Mouse (Mus musculus) neutrophil, adult 5-6 weeks (primary cell): ENCODE measurements around the gene Cope. TPM values are rescaled to one million over a fixed set of nuclear protein-coding genes. Genes with fewer than 3 reads are reported as not detected.

ENCODE experiments used
- ATAC-seq: fragments of 151-379, 151-347 bp; 2 replicates; pipeline ENCODE4 v1.8.0; 2017; ENCODE audit warnings: mild to moderate bottlenecking, moderate TSS enrichment; ENCODE audit not compliant: insufficient number of reproducible peaks, poor library complexity, low FRiP score, severe bottlenecking; ENCODE audit errors: extremely low read depth
- total RNA-seq: library from RNA; stranded (forward); fragments of 200-1000 nt; gene quantifications from 2 replicates; pipeline ENCODE4 v1.2.3, GENCODE M21; 2017

The Cope gene
- total RNA-seq, 1 experiment from 2014 or later = 67.9 TPM

DNA sequence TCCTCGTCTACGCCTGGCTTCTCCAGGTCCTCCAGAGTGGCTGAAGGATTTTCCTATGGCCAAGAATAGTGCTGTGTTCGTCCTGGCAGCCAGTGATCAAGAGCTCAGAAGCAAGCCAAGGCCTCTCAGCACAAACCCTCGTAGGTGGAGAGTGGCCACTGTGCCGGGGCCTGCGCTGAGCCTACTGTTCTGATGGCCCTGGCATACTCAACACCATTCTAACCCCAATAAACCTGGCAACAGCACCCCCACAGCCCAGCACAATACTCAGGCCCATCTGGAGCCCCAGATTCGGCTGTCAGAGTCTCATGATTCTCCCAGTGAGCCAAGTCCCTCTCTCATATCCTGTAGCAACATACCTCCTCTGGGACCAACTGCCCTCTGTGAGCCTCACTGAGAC lies 38.3 kb downstream of the Cope start:
- no peak for ATAC-seq

GRCm38 (mm10) chr8:70342007-70342406 lies 39.7 kb downstream of the Cope start:
- ATAC-seq = no peak

DNA sequence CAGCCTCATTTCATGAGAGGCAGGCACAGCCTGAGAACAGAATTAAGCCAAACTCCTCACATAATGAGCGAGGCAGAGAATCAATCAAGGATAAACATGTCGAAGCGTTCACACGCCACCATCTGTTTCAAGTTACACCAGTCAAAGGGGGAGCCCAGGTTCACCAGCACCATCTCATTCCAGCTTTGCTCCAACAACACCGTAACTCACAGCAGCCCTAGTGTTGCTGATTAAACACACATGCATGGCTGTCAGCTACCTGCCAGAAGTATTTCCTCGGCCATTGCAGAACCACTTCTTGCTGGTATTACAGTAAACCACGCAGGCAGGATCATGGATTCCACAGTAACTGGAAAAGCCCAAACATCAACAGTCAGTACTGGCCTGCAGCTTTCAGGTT lies 40.8 kb downstream of the Cope start:
- ATAC-seq = no peak

GRCm38 (mm10) chr8:70343696-70344095 lies 41.4 kb downstream of the Cope start:
- ATAC-seq = no peak

- no peak for ATAC-seq
Measured at GRCm38 (mm10) chr8:70344279-70344678, 42.0 kb downstream of the Cope start.

GRCm38 (mm10) chr8:70347443-70347842 lies 45.1 kb downstream of the Cope start:
- no peak for ATAC-seq

- ATAC-seq = no peak
Measured at GRCm38 (mm10) chr8:70347860-70348420, 45.6 kb downstream of the Cope start.

GRCm38 (mm10) chr8:70351035-70351999 lies 49.0 kb downstream of the Cope start:
- no peak for ATAC-seq

GRCm38 (mm10) chr8:70352000-70352384 lies 49.7 kb downstream of the Cope start:
- ATAC-seq = no peak

DNA sequence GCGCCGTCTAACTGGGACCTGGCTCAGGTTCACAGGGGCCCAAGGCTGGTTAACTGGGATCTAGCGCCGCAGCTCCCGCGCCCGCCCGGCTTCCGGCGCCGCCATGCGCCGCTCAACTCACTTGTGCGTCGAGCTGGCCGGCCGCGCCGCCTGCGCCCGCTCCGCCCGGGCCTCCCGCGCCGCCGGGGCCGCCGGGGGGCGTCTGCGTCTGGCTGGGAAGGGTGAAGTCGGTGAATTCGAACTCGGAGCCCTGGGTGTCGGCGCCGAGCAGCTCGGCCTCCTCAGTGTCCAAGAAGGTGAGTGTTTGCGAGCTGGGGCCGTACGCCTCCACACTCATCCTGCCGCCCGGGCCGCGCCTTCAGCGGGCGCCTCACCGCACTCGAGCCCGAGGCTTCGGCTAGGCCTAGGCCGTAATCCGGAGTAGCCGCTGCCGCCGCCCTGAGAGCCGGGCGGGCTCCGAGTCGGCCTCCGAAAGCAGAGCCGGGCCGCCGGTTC lies 50.4 kb downstream of the Cope start:
- ATAC-seq = no peak

- ATAC-seq = peak; percentile 89
Measured at GRCm38 (mm10) chr8:70353194-70353817, 51.0 kb downstream of the Cope start, which contains the start of gene Upf1. Upf1 (minus strand) TSS chr8:70353278.

DNA sequence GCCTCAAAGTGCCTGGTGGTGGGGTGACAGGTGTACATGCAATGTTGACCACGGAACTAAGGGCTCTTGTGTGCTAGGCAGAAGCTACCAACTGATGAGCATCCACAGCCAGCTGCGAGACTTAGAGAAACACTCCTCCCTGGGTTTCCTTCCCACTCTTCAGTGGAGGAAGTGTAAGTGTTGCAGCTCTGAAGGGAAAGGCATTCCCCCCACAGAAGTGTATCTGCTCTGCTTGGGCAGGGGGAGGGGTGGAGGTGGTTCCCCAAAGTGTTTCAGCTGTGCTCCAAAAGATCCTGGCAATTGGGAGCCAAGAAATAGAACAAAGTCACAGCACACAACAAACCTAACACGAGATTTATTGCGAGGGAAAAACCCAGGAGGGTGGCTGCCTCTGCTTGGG lies 51.7 kb downstream of the Cope start:
- no peak for ATAC-seq

GRCm38 (mm10) chr8:70356111-70356510 lies 53.8 kb downstream of the Cope start:
- ATAC-seq = no peak

DNA sequence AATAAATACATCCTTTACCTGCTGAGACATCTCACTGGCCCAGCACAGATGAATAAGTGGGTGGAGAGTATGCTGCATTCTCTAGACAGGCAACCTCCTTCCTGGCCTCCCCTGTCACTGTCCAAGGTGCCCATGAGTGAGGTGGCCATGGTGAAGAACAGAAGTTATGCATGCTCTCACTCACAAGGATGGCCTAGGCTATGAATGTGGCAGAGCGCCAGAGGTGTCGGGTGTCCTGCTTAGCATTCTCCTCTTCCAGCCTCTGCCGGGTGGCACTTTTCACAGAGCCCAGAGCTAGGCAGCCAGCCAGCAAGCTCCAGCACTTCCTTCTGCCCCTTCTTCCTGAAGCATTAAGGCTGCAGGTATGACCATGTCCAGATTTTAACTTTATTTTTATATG lies 57.1 kb downstream of the Cope start:
- ATAC-seq = no peak

GRCm38 (mm10) chr8:70360769-70361168 lies 58.5 kb downstream of the Cope start:
- ATAC-seq = no peak

- ATAC-seq = no peak
Measured at GRCm38 (mm10) chr8:70361484-70362032, 59.2 kb downstream of the Cope start.
